Mouse (Mus musculus) heart, postnatal 0 days (tissue): ENCODE measurements at regions not wholly inside any gene's neighbourhood (a gene's known extent, or its start where the extent isn't known, plus 50 kb on each side); places are given as distances from the start of the nearest gene placed in this dataset.

Experiments used
- CTCF ChIP-seq: IDR thresholded peaks from 2 replicates; pipeline ENCODE4 v1.5.1; 2016; ENCODE audit warnings: antibody characterized with exemption, control low read depth, low read depth
- EP300 ChIP-seq: IDR thresholded peaks from 2 replicates; pipeline ENCODE4 v1.6.1; 2016; ENCODE audit warnings: antibody characterized with exemption, low read depth

DNA sequence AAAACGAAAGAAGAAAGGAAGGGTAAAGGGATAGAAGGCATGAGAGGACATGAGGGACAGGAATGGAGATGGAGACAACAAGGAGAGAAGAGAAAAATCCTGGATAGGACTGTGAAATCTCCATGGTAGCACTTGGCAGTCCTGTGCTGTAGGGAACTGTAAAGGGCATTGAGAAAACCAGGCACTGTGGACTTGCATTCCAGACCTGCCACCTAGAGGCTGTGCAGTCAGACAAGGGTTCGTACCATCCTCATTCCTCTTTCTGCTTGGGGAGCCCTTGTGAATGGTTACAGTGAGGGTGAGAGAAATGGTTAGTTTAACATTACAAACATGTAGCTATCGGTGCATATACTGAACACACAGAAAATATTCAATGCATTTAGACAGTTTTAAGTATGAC lies 623.8 kb upstream of the Tenm4 start:
- TF ChIP-seq CTCF (no peak; the same call in 1 of the 2 replicates), EP300 (no peak)
